Mouse (Mus musculus): ENCODE data around the gene Ctsh. TPM values are rescaled to one million over a fixed set of nuclear protein-coding genes. Genes with fewer than 3 reads are reported as not detected.
A peak's percentile ranks its signal among the peaks of the same experiment; 100 is the strongest.
"Not testable (repeated sequence)": the region's sequence is repeated elsewhere in the genome, so short reads cannot be mapped to it uniquely, and the experiment has no call there.

The Ctsh gene
- total RNA-seq (2021), result 137 and 159 TPM in 2 replicates
- long read RNA-seq, transcript Ctsh-201 (12 exons, 1,617 nt), result major isoform, 152 of 169 reads
- long read RNA-seq, partial matches to known transcripts, result 6 of 169 reads
- long read RNA-seq, other reads (novel, unspliced or antisense), result 7 of 169 reads

DNA sequence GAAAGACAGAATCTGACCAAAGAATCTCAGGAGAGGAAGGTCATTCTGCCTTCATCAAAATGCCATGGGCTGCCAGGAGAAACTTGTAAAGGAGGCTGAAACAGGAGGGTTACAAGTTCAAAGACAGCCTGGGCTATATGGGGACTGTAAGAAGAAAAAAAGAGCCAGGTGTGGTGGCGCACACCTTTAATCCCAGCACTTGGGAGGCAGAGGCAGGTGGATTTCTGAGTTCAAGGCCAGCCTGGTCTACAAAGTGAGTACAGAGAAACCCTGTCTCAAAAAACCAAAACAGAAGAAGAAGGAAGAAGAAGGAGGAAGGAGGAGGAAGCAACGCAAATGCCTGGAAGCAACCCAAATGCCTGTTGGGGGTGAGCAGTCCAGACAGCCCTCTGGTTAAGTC, at the start of gene Ctsh:
Ctsh (plus strand) TSS at position 301 of the 400 bp plus-strand sequence.
- DNase-seq, result no peak

- no peak for DNase-seq
These were observed 47.5 kb upstream of the Ctsh start for GRCm38 (mm10) chr9:90006432-90006831.

DNA sequence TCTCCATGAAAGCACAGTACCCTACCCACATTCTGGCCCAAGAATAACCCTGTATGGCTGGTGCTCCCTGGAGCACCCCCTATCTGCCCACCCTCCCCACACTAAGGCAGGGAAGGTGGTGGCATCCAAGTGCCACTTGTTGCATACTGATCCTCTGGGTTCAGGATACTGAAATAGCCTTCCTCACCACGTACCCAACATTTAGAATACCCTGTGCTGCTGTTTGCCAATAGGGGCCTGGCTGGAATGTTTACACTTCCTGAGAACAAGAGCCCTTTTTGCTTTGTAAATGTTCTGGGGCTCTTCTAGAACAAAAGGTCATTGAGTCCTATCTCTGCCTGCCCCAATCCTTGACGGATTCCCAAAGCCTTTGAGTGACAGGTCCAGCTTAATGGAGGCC, 46.9 kb upstream of the Ctsh start:
- no peak for DNase-seq

- DNase-seq, result no peak
These were observed 45.8 kb upstream of the Ctsh start for GRCm38 (mm10) chr9:90008138-90008537.

- DNase-seq, result no peak
These were observed 42.1 kb upstream of the Ctsh start for GRCm38 (mm10) chr9:90011849-90012248.

- no peak for DNase-seq
These were observed 39.3 kb upstream of the Ctsh start for GRCm38 (mm10) chr9:90014649-90015048.

- DNase-seq, result no peak
These were observed 37.7 kb upstream of the Ctsh start for GRCm38 (mm10) chr9:90016204-90016603.

GRCm38 (mm10) chr9:90020866-90021265, 33.1 kb upstream of the Ctsh start:
- no peak for DNase-seq

- DNase-seq, result no peak
These were observed 32.5 kb upstream of the Ctsh start for GRCm38 (mm10) chr9:90021442-90021841.

GRCm38 (mm10) chr9:90027709-90028108, 26.2 kb upstream of the Ctsh start:
- DNase-seq, result no peak

- no peak for DNase-seq
These were observed 20.0 kb upstream of the Ctsh start for GRCm38 (mm10) chr9:90033922-90034321.

DNA sequence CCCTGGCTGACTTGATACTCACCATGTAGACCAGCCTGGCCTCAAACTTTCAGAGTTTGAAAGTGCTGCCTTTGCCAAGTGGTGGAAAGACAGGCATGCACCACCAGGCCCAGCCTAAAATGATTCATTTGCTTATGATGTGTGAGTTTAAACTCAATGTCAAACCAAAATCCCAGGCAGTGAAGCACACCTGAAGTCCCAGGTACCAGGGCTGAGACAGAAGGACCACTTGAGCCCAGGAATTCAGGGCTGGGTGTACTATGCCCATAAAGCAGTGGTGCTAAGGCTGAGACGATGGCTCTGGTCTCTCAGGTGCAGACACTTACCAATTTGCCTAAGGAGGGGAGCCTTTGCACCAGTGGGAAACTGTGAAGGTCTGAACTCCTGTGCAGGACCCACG, 18.8 kb upstream of the Ctsh start:
- no peak for DNase-seq

- no peak for DNase-seq
These were observed 18.2 kb upstream of the Ctsh start for GRCm38 (mm10) chr9:90035794-90036193.

DNA sequence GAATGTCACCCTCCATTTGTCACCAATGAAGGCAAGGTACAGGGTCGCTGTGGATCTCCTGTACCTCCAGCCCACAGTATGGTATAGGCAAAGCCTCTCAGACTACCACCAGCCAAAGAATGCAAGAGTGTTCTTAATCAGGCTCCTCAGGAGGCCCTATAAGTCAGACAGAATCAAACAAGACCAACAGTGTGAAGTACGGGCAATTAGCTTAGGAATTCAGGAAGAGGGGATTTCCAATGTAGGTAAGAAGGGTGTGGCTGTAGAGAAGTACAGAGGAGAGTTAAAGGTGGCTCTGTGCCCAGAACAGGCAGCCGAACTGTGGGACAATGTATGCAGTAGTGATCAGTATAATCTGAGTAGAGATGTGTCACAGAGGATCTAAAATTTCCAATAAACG, 17.6 kb upstream of the Ctsh start:
- no peak for DNase-seq

DNA sequence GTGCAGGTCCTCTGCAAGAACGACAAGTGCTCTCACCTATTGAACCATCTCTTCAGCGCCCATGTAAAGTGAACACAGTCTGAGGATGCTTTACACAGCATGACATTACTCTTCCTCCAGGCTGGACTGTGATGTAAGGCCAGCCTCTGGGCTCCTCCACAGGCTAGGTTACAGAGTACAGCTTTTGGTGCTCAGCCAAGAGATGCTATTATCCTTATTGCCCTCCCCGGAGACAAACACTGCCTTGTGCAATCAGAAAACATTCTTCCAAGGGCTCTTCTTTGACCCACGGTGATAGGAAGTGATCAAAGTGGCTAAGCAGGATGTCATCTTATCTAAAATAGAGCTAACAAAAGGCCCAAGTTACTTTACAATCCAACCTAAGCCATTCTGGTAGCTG, 15.4 kb upstream of the Ctsh start:
- no peak for DNase-seq

- no peak for DNase-seq
These were observed 13.0 kb upstream of the Ctsh start for GRCm38 (mm10) chr9:90040916-90041315.

DNA sequence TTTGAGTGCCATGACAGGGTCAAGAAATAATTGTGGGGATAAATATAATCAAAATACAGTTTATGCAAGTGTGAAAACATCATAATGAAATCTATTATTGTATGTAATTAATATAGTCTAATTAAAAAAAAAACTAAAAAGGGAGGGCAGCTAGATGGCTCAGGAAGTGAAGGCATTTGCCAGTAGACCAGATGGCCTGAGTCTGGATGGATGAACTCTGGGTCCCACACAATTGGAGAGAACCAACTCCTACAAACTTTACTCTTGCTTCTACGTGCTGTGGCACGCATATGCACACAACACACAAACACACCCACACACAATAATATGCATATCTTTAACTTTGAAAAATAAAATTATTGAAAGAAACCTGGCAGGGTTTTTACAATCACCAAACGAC, 12.4 kb upstream of the Ctsh start:
- DNase-seq, result no peak

GRCm38 (mm10) chr9:90042906-90043305, 11.0 kb upstream of the Ctsh start:
- DNase-seq, result not testable (repeated sequence)

DNA sequence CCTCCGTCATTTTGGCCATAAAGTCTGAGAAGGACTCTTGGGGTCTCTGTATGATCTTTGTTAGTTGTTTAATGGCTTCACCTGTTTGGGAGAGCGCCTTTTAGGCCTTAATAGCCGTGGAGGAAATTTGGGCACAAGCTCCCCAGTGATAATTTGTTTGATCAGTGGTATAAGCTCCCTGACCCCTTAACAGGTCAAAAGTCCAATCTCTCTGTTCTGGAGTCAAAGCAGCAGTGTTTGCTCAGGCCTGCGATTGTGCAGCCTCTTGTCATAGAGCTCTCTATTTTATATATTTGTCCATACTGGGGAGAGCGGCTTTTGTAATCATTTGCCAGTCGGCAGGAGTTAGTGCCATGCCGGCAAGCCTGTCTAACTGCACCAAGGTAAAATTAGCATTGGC, 8.8 kb upstream of the Ctsh start:
- DNase-seq, result no peak

- DNase-seq, result no peak
These were observed 5.9 kb upstream of the Ctsh start for GRCm38 (mm10) chr9:90047937-90048627.

GRCm38 (mm10) chr9:90054371-90055145, 606 bp downstream of the Ctsh start:
- DNase-seq, result peak; percentile 79

DNA sequence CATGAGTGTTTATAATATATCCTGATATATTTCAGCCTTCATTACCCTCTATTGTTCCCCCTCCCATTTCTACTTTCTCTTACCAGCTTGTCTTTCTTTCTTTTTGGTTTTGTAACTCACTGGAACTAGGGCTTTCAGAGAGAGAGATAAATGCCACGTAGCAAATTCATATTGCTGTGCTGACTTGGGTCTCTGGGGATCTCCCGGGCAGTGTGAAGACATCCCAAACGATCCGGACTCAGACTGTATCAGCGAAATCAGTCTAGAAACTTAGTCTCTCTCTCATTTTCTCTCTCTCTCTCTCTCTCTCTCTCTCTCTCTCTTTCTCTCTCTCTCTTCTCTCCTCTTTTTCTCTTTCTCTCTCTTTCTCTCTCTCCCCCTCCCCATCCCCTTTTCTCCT, 1.5 kb downstream of the Ctsh start:
- DNase-seq, result no peak

GRCm38 (mm10) chr9:90055911-90056310, 2.0 kb downstream of the Ctsh start:
- no peak for DNase-seq

- DNase-seq, result no peak
These were observed 2.8 kb downstream of the Ctsh start for GRCm38 (mm10) chr9:90056716-90057115.
